Mouse (Mus musculus) liver, embryonic 16.5 days (tissue): ENCODE measurements around the gene Tmprss9. TPM values are rescaled to one million over a fixed set of nuclear protein-coding genes. Genes with fewer than 3 reads are reported as not detected.

Experiments
- ATAC-seq: fragments of 200-750 bp; cut with Nextera tagmentation; 2 replicates; pipeline ENCODE4 v1.8.0; 2017; ENCODE audit warnings: low read depth, mild to moderate bottlenecking, moderate number of reproducible peaks, moderate library complexity
- H3K27ac ChIP-seq: fragments of 300-500 bp; sonication (generic); 2 replicates; pipeline ENCODE4 v1.5.1; 2014; ENCODE audit warnings: mild to moderate bottlenecking, low read length
- H3K27me3 ChIP-seq: fragments of 300-500 bp; sonication (generic); 2 replicates; pipeline ENCODE4 v1.6.1; 2014; ENCODE audit warnings: low read depth, low read length, mixed read lengths; ENCODE audit not compliant: control insufficient read depth, insufficient read depth
- H3K36me3 ChIP-seq: fragments of 300-500 bp; sonication (generic); 2 replicates; pipeline ENCODE4 v1.6.1; 2014; ENCODE audit warnings: mild to moderate bottlenecking; ENCODE audit not compliant: control insufficient read depth, insufficient read depth
- H3K4me1 ChIP-seq: fragments of 300-500 bp; sonication (generic); 2 replicates; pipeline ENCODE4 v1.6.1; 2014; ENCODE audit warnings: low read depth, low read length, mixed read lengths; ENCODE audit not compliant: control insufficient read depth
- H3K4me2 ChIP-seq: fragments of 300-500 bp; sonication (generic); 2 replicates; pipeline ENCODE4 v1.6.1; 2014; ENCODE audit warnings: low read depth, low read length, mixed read lengths
- H3K4me3 ChIP-seq: fragments of 300-500 bp; sonication (generic); 2 replicates; pipeline ENCODE4 v1.5.1; 2014; ENCODE audit warnings: low read depth, mild to moderate bottlenecking, low read length
- H3K9ac ChIP-seq: fragments of 300-500 bp; sonication (generic); 2 replicates; pipeline ENCODE4 v1.6.1; 2014; ENCODE audit warnings: low read depth, low read length
- H3K9me3 ChIP-seq: fragments of 300-500 bp; sonication (generic); replicated peaks from 2 replicates; pipeline ENCODE4 v1.6.1; 2016; ENCODE audit warnings: low read length; ENCODE audit not compliant: control insufficient read depth
- WGBS: fragments of 180-500 bp; shearing (Covaris S2); extraction: QIAGEN DNeasy Blood & Tissue Kit; methylation state at CpG from one replicate; pipeline ENCODE4 v1.1.7; 2014; ENCODE audit not compliant: insufficient replicate concordance; 5-methylcytosine and 5-hydroxymethylcytosine counted together
- polyA plus RNA-seq: library from polyadenylated mRNA; unstranded; fragments of >200 nt; fragmentation: Nextera tagmentation; extraction: Ambion mirVana; gene quantifications from 2 replicates; pipeline ENCODE4 v1.2.1, GENCODE M21; 2015

The Tmprss9 gene
- polyA plus RNA-seq, 1 experiment from 2014 or later, result 0.04 TPM

GRCm38 (mm10) chr10:80895100-80895499 lies 23.5 kb downstream of the Tmprss9 start:
- Histone ChIP-seq H3K27me3 (peaks cover 2% of the 10 kb centered on the region; the same call in 1 of the 2 replicates), H3K4me1 (peaks cover 13% of the 10 kb centered on the region), H3K4me3 (no peak overlapping the region), H3K36me3 (peaks cover 2% of the 10 kb centered on the region; the same call in 1 of the 2 replicates), H3K9me3 (no peaks in the 10 kb centered on the region), H3K9ac (no peak overlapping the region), H3K27ac (no peak overlapping the region), H3K4me2 (no peak overlapping the region)
- no peak for ATAC-seq
- WGBS, result 68% methylated on average over 7 of the region's 7 CpGs

GRCm38 (mm10) chr10:80895697-80896096 lies 24.0 kb downstream of the Tmprss9 start:
- H3K9me3 ChIP-seq, result no peaks in the 10 kb centered on the region
- WGBS, result 61% methylated on average over 6 of the region's 6 CpGs
- no peak for ATAC-seq
- H3K4me1 ChIP-seq, result peaks cover 13% of the 10 kb centered on the region
- no peak overlapping the region for H3K4me3 ChIP-seq
- no peak overlapping the region for H3K4me2 ChIP-seq
- no peak overlapping the region for H3K27ac ChIP-seq
- H3K27me3 ChIP-seq, result no peaks in the 10 kb centered on the region
- H3K9ac ChIP-seq, result no peak overlapping the region
- H3K36me3 ChIP-seq, result peaks cover 2% of the 10 kb centered on the region; the same call in 1 of the 2 replicates

- no peak overlapping the region for H3K4me3 ChIP-seq
- H3K9me3 ChIP-seq, result no peaks in the 10 kb centered on the region
- no peaks in the 10 kb centered on the region for H3K27me3 ChIP-seq
- peaks cover 17% of the 10 kb centered on the region for H3K4me1 ChIP-seq
- peaks cover 2% of the 10 kb centered on the region; the same call in 1 of the 2 replicates for H3K36me3 ChIP-seq
- no peak overlapping the region for H3K9ac ChIP-seq
- no peak for ATAC-seq
- no peak overlapping the region for H3K4me2 ChIP-seq
- H3K27ac ChIP-seq, result no peak overlapping the region
- WGBS, result 70% methylated on average over 24 of the region's 24 CpGs
Observed at GRCm38 (mm10) chr10:80896581-80897485, 25.2 kb downstream of the Tmprss9 start.

GRCm38 (mm10) chr10:80897861-80898510 lies 26.3 kb downstream of the Tmprss9 start:
- 50% methylated on average over 41 of the region's 41 CpGs for WGBS
- H3K4me3 ChIP-seq, result no peak overlapping the region
- H3K9me3 ChIP-seq, result no peaks in the 10 kb centered on the region
- no peak overlapping the region for H3K9ac ChIP-seq
- ATAC-seq, result no peak
- peaks cover 17% of the 10 kb centered on the region for H3K4me1 ChIP-seq
- H3K27me3 ChIP-seq, result no peaks in the 10 kb centered on the region
- no peak overlapping the region for H3K27ac ChIP-seq
- no peak overlapping the region for H3K4me2 ChIP-seq
- peaks cover 2% of the 10 kb centered on the region; the same call in 1 of the 2 replicates for H3K36me3 ChIP-seq

- 80% methylated on average over 8 of the region's 8 CpGs for WGBS
- H3K9me3 ChIP-seq, result no peaks in the 10 kb centered on the region
- H3K27me3 ChIP-seq, result no peaks in the 10 kb centered on the region
- H3K4me3 ChIP-seq, result no peak overlapping the region
- H3K27ac ChIP-seq, result no peak overlapping the region
- H3K4me2 ChIP-seq, result peak overlapping the region; percentile 97; the same call in 1 of the 2 replicates
- ATAC-seq, result no peak
- peak overlapping the region; percentile 78; the same call in 1 of the 2 replicates for H3K9ac ChIP-seq
- peaks cover 17% of the 10 kb centered on the region for H3K4me1 ChIP-seq
- peaks cover 2% of the 10 kb centered on the region; the same call in 1 of the 2 replicates for H3K36me3 ChIP-seq
Observed at GRCm38 (mm10) chr10:80899074-80899473, 27.4 kb downstream of the Tmprss9 start.

- Histone ChIP-seq H3K4me3 (peak overlapping the region; percentile 82), H3K27ac (no peak overlapping the region), H3K4me2 (peak overlapping the region; percentile 97), H3K9ac (peak overlapping the region; percentile 78), H3K36me3 (peaks cover 6% of the 10 kb centered on the region), H3K4me1 (peaks cover 17% of the 10 kb centered on the region), H3K9me3 (no peaks in the 10 kb centered on the region), H3K27me3 (no peaks in the 10 kb centered on the region)
- ATAC-seq, result no peak
- 11% methylated on average over 25 of the region's 25 CpGs for WGBS
Observed at GRCm38 (mm10) chr10:80899591-80900317, 28.1 kb downstream of the Tmprss9 start.

- under 1% methylated on average over 72 of the region's 72 CpGs for WGBS
- Histone ChIP-seq H3K36me3 (peaks cover 7% of the 10 kb centered on the region), H3K4me2 (peak within 1 kb of the TSS; percentile 97), H3K4me3 (peak within 1 kb of the TSS; percentile 82), H3K9ac (peak within 1 kb of the TSS; percentile 78), H3K27me3 (no peaks in the 10 kb centered on the region), H3K9me3 (no peaks in the 10 kb centered on the region), H3K4me1 (peaks cover 17% of the 10 kb centered on the region), H3K27ac (peak within 1 kb of the TSS; percentile 79)
- peak; percentile 95 for ATAC-seq
Observed at GRCm38 (mm10) chr10:80900318-80901247, 28.9 kb downstream of the Tmprss9 start, which contains the start of gene Timm13. Gene Timm13, minus strand, starts transcription at chr10:80900969.
